Mouse (Mus musculus) MEL (cell line): ENCODE results near the gene Ptgis. TPM values are rescaled to one million over a fixed set of nuclear protein-coding genes. Genes with fewer than 3 reads are reported as not detected.

Source experiments
- DNase-seq: peaks from one replicate; pipeline ENCODE4 v3.0.0; 2011; ENCODE audit warnings: low read depth, low spot score
- H3K27ac ChIP-seq: 2 replicates; pipeline ENCODE4 v1.5.1; 2012; ENCODE audit warnings: low read depth, mild to moderate bottlenecking, control low read depth, low read length, moderate library complexity; ENCODE audit not compliant: control insufficient read depth
- H3K27me3 ChIP-seq, 2 experiments: fragments of 150-350 bp in 1 of 2; sonication (generic) in 1 of 2; 2 replicates each; pipeline ENCODE4 v1.6.1; 2012; ENCODE audit warnings: low read length in 2 of 2, mild to moderate bottlenecking in 2 of 2, improper control_type of control experiment in 1 of 2, moderate library complexity in 1 of 2; ENCODE audit not compliant: insufficient read depth in 2 of 2, control insufficient read depth in 1 of 2
- H3K36me3 ChIP-seq, 2 experiments: 2 replicates each; pipeline ENCODE4 v1.6.1; 2012 to 2014; ENCODE audit warnings: low read length in 2 of 2, improper control_type of control experiment in 1 of 2, inconsistent platforms in 1 of 2, mild to moderate bottlenecking in 1 of 2; ENCODE audit not compliant: insufficient read depth in 2 of 2, control insufficient read depth in 1 of 2
- H3K4me1 ChIP-seq, 2 experiments: fragments of 150-350 bp in 1 of 2; sonication (generic) in 1 of 2; 2 replicates each; pipeline ENCODE4 v1.6.1; 2012; ENCODE audit warnings: low read length in 2 of 2, improper control_type of control experiment in 1 of 2, mild to moderate bottlenecking in 1 of 2; ENCODE audit not compliant: insufficient read depth in 2 of 2, control insufficient read depth in 1 of 2
- H3K4me3 ChIP-seq, 2 experiments: fragments of 150-350 bp in 1 of 2; sonication (generic) in 1 of 2; 2 replicates each; pipeline ENCODE4 v1.5.1; 2012; ENCODE audit warnings: low read depth in 2 of 2, low read length in 2 of 2, mild to moderate bottlenecking in 2 of 2, moderate library complexity in 2 of 2, control low read depth in 1 of 2, improper control_type of control experiment in 1 of 2; ENCODE audit not compliant: control insufficient read depth in 1 of 2, insufficient read depth in 1 of 2
- H3K79me2 ChIP-seq: 2 replicates; pipeline ENCODE4 v1.6.1; 2012; ENCODE audit warnings: mild to moderate bottlenecking, low read length, moderate library complexity; ENCODE audit not compliant: control insufficient read depth, poor library complexity, insufficient read depth
- H3K9ac ChIP-seq: 2 replicates; pipeline ENCODE4 v1.6.1; 2012; ENCODE audit warnings: low read depth, mild to moderate bottlenecking, control low read depth, low read length, moderate library complexity; ENCODE audit not compliant: control insufficient read depth, poor library complexity, severe bottlenecking
- H3K9me3 ChIP-seq: fragments of 150-350 bp; sonication (generic); replicated peaks from 2 replicates; pipeline ENCODE4 v1.6.1; 2012; ENCODE audit warnings: mild to moderate bottlenecking, low read length, improper control_type of control experiment, moderate library complexity; ENCODE audit not compliant: insufficient read depth
- E2F4 ChIP-seq: IDR thresholded peaks from 2 replicates; pipeline ENCODE4 v1.6.1; 2011; ENCODE audit warnings: low read depth, low read length, improper control_type of control experiment, borderline replicate concordance
- ELF1 ChIP-seq: IDR thresholded peaks from 2 replicates; pipeline ENCODE4 v1.6.1; 2014; ENCODE audit warnings: low read depth, mild to moderate bottlenecking, inconsistent platforms, low read length, improper control_type of control experiment, moderate library complexity
- MAFK ChIP-seq: IDR thresholded peaks from 2 replicates; pipeline ENCODE4 v1.6.1; 2011; ENCODE audit warnings: low read depth, mild to moderate bottlenecking, low read length, improper control_type of control experiment, borderline replicate concordance
- MAX ChIP-seq: IDR thresholded peaks from 2 replicates; pipeline ENCODE4 v1.6.1; 2011; ENCODE audit warnings: low read length, improper control_type of control experiment
- MAZ ChIP-seq: IDR thresholded peaks from 2 replicates; pipeline ENCODE4 v1.6.1; 2012; ENCODE audit warnings: low read depth, mild to moderate bottlenecking, inconsistent platforms, low read length, improper control_type of control experiment
- MXI1 ChIP-seq: IDR thresholded peaks from 2 replicates; pipeline ENCODE4 v1.6.1; 2011; ENCODE audit warnings: mild to moderate bottlenecking, low read depth, low read length, improper control_type of control experiment
- MYB ChIP-seq: IDR thresholded peaks from 2 replicates; pipeline ENCODE4 v1.6.1; 2011; ENCODE audit warnings: mild to moderate bottlenecking, low read depth, low read length, improper control_type of control experiment
- MYC ChIP-seq: IDR thresholded peaks from 2 replicates; pipeline ENCODE4 v1.6.1; 2011; ENCODE audit warnings: low read depth, mild to moderate bottlenecking, low read length, improper control_type of control experiment, moderate library complexity
- NELFE ChIP-seq: IDR thresholded peaks from 2 replicates; pipeline ENCODE4 v1.6.1; 2011; ENCODE audit warnings: low read depth, low read length, improper control_type of control experiment
- POLR2A ChIP-seq, 2 experiments: IDR thresholded peaks; 2 replicates each; pipeline ENCODE4 v1.6.1; 2011 to 2012; ENCODE audit warnings: low read length in 2 of 2, mild to moderate bottlenecking in 2 of 2, control low read depth in 1 of 2, improper control_type of control experiment in 1 of 2, low read depth in 1 of 2, moderate library complexity in 1 of 2; ENCODE audit not compliant: control insufficient read depth in 1 of 2, insufficient read depth in 1 of 2, poor library complexity in 1 of 2
- RAD21 ChIP-seq: IDR thresholded peaks from 2 replicates; pipeline ENCODE4 v1.6.1; 2011; ENCODE audit warnings: mild to moderate bottlenecking, low read depth, low read length, improper control_type of control experiment
- SIN3A ChIP-seq: IDR thresholded peaks from 2 replicates; pipeline ENCODE4 v1.6.1; 2012; ENCODE audit warnings: low read length, improper control_type of control experiment, inconsistent platforms
- TCF12 ChIP-seq: IDR thresholded peaks from 2 replicates; pipeline ENCODE4 v1.6.1; 2014; ENCODE audit warnings: low read depth, mild to moderate bottlenecking, inconsistent platforms, low read length, improper control_type of control experiment, moderate library complexity
- USF2 ChIP-seq, 2 experiments: IDR thresholded peaks; 2 replicates each; pipeline ENCODE4 v1.6.1; 2011 to 2012; ENCODE audit warnings: improper control_type of control experiment in 2 of 2, low read length in 2 of 2, borderline replicate concordance in 1 of 2, inconsistent platforms in 1 of 2, low read depth in 1 of 2, mild to moderate bottlenecking in 1 of 2; ENCODE audit not compliant: insufficient read depth in 1 of 2
- ZC3H11A ChIP-seq: IDR thresholded peaks from 2 replicates; pipeline ENCODE4 v1.6.1; 2012; ENCODE audit warnings: low read depth, mild to moderate bottlenecking, inconsistent platforms, low read length, improper control_type of control experiment
- polyA plus RNA-seq, 2 experiments: library from polyadenylated mRNA; stranded (reverse) in 1 of 2; unstranded in 1 of 2; fragments of >175 nt in 1 of 2; fragments of >200 nt in 1 of 2; gene quantifications; 2 replicates each; pipeline versions ENCODE4 v1.2.1 to v1.2.4; 2012; ENCODE audit warnings: low replicate concordance in 2 of 2, low read depth in 1 of 2; ENCODE audit not compliant: insufficient read length in 2 of 2, insufficient read depth in 1 of 2, missing spikeins in 1 of 2
- total RNA-seq: library from RNA; depleted of rRNA; stranded (reverse); fragments of 300-350 nt; gene quantifications from 2 replicates; pipeline ENCODE4 v1.2.3, GENCODE M21; 2012

Gene Ptgis
- total and polyA plus RNA-seq, 3 experiments, result 7.3 to 12.7 TPM; not detected in 1

GRCm38 (mm10) chr2:167261106-167261505 lies 20.7 kb upstream of the Ptgis start:
- no peaks in the 10 kb centered on the region for H3K9me3 ChIP-seq
- TF ChIP-seq MAX, result no peak
- no peak for TF ChIP-seq NELFE
- TF ChIP-seq SIN3A, result no peak
- no peaks in the 10 kb centered on the region for H3K36me3 ChIP-seq
- H3K9ac ChIP-seq, result no peak overlapping the region
- peaks cover 0 to 3% of the 10 kb centered on the region in 2 experiments; a peak in 2 of 4 replicates for H3K27me3 ChIP-seq
- H3K4me1 ChIP-seq, result no peaks in the 10 kb centered on the region
- DNase-seq, result no peak
- H3K79me2 ChIP-seq, result no peaks in the 10 kb centered on the region
- H3K27ac ChIP-seq, result no peak overlapping the region
- no peak overlapping the region for H3K4me3 ChIP-seq

DNA sequence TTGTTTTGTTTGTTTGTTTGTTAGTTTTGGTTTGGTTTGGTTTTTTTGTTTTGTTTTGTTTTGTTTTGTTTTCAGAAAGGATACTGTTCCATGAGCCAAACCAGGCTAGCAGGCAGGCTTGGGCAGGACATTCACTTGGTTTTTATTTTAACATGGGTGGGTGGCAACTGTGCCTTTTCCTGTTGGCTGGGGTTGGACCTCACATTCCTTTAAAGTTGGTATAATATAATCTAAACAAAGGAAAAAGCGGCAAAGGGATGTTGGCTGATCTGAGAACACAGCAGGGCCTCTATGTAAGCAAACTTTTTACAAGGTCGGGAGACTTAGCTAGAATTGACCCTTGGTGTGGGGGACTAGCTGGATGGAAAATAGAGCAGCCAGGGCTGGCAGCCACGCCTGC lies 17.4 kb upstream of the Ptgis start:
- no peak for DNase-seq
- H3K4me3 ChIP-seq, result no peak overlapping the region
- H3K27ac ChIP-seq, result no peak overlapping the region
- peaks cover 0 to 3% of the 10 kb centered on the region in 2 experiments; a peak in 1 of 4 replicates for H3K4me1 ChIP-seq
- H3K9me3 ChIP-seq, result no peaks in the 10 kb centered on the region
- no peaks in the 10 kb centered on the region for H3K79me2 ChIP-seq
- H3K27me3 ChIP-seq, result peaks cover 0 to 3% of the 10 kb centered on the region in 2 experiments; a peak in 2 of 4 replicates
- no peaks in the 10 kb centered on the region for H3K36me3 ChIP-seq
- TF ChIP-seq RAD21, result no peak
- no peak for TF ChIP-seq MAZ
- no peak for TF ChIP-seq MAX
- no peak for TF ChIP-seq ZC3H11A
- TF ChIP-seq MYC, result no peak
- no peak overlapping the region for H3K9ac ChIP-seq

DNA sequence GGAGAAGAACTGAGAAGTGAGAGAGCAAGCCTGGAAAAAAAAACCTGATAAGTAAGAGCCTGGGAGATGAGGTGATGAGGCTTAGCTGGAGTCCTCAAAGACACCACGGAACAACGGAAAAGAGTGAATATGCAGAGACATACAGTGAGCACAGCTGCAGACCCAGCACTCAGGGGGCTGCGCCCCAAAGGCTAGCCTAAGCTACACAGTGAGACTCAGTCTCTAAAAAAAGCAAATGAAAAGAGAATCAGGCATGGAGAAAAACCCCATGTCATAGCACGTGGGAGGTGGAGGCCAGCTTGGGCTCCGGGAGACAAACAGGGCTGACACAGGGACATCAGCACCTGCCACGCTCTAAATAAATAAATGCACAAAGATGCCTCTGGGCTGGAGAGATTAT lies 14.4 kb upstream of the Ptgis start:
- Histone ChIP-seq H3K9ac (no peak overlapping the region), H3K27ac (no peak overlapping the region), H3K4me3 (no peak overlapping the region)
- no peak for DNase-seq
- TF ChIP-seq E2F4 (no peak), ELF1 (no peak)
- TF ChIP-seq, all 39 proteins: peak for 0
- Histone ChIP-seq H3K36me3 (no peaks in the 10 kb centered on the region), H3K79me2 (no peaks in the 10 kb centered on the region), H3K27me3 (peaks cover 0 to 1% of the 10 kb centered on the region in 2 experiments; a peak in 3 of 4 replicates), H3K4me1 (peaks cover 0 to 3% of the 10 kb centered on the region in 2 experiments; a peak in 1 of 4 replicates), H3K9me3 (no peaks in the 10 kb centered on the region)

DNA sequence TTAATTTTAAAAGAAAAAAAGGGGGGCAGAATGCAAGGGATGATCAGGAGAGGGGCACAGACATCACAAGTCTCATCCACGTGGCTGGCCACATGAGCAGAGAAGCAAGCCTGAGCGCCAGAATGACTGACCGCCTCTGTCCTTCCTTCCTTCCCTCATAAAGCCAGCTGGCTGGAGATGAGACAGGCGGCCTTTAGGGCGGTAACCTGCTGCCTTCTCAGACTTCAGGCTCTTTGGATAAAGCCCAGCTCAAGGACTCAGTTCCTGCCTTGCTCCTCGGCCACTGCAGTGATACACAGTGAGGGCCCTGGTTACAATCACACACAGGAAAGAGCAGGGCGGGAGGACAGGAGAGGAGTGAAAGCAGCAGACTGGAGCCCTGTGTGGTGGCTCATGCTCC lies 13.8 kb upstream of the Ptgis start:
- TF ChIP-seq MAX (no peak), MXI1 (no peak), MYB (no peak), TCF12 (no peak), USF2 (IDR thresholded peaks at IDR 0.05; ENCODE audit: borderline replicate concordance in 1 of 2, insufficient read depth in 1 of 2, low read depth in 1 of 2, low read length in 2 of 2) (no peak), MAFK (no peak), POLR2A (IDR thresholded peaks at IDR 0.05; ENCODE audit: control insufficient read depth in 1 of 2, insufficient read depth in 1 of 2, low read depth in 1 of 2, low read length in 2 of 2, poor library complexity in 1 of 2) (no peak)
- H3K36me3 ChIP-seq, result no peaks in the 10 kb centered on the region

More for the DNA sequence above, 13.8 kb upstream of the Ptgis start:
- H3K79me2 ChIP-seq, result no peaks in the 10 kb centered on the region
- no peak for DNase-seq
- H3K27ac ChIP-seq, result no peak overlapping the region
- H3K27me3 ChIP-seq, result peaks cover 0 to 1% of the 10 kb centered on the region in 2 experiments; a peak in 3 of 4 replicates
- no peaks in the 10 kb centered on the region for H3K9me3 ChIP-seq
- peaks cover 0 to 3% of the 10 kb centered on the region in 2 experiments; a peak in 1 of 4 replicates for H3K4me1 ChIP-seq
- no peak overlapping the region for H3K4me3 ChIP-seq
- no peak overlapping the region for H3K9ac ChIP-seq
